Mouse (Mus musculus) limb, embryonic 12.5 days (tissue): ENCODE data around the gene Nrxn2. TPM values are rescaled to one million over a fixed set of nuclear protein-coding genes. Genes with fewer than 3 reads are reported as not detected.

Experiments
- ATAC-seq: fragments of 200-750 bp; cut with Nextera tagmentation; 2 replicates; pipeline ENCODE4 v1.8.0; 2017; ENCODE audit warnings: low read depth, moderate TSS enrichment; ENCODE audit not compliant: insufficient number of reproducible peaks, insufficient read depth, low FRiP score, low TSS enrichment
- H3K27ac ChIP-seq: fragments of 300-500 bp; sonication (generic); 2 replicates; pipeline ENCODE4 v1.5.1; 2016; ENCODE audit warnings: mild to moderate bottlenecking, moderate library complexity
- H3K27me3 ChIP-seq: fragments of 300-500 bp; sonication (generic); 2 replicates; pipeline ENCODE4 v1.6.1; 2016; ENCODE audit warnings: mild to moderate bottlenecking, moderate library complexity
- H3K36me3 ChIP-seq: fragments of 300-500 bp; sonication (generic); 2 replicates; pipeline ENCODE4 v1.6.1; 2016; ENCODE audit warnings: mild to moderate bottlenecking, moderate library complexity
- H3K4me1 ChIP-seq: fragments of 300-500 bp; sonication (generic); replicated peaks from 2 replicates; pipeline ENCODE4 v1.6.1; 2016
- H3K4me2 ChIP-seq: fragments of 300-500 bp; sonication (generic); 2 replicates; pipeline ENCODE4 v1.6.1; 2016; ENCODE audit warnings: mild to moderate bottlenecking, moderate library complexity
- H3K4me3 ChIP-seq: fragments of 300-500 bp; sonication (generic); replicated peaks from 2 replicates; pipeline ENCODE4 v1.5.1; 2016; ENCODE audit warnings: mild to moderate bottlenecking
- H3K9ac ChIP-seq: fragments of 300-500 bp; sonication (generic); replicated peaks from 2 replicates; pipeline ENCODE4 v1.6.1; 2016; ENCODE audit warnings: mild to moderate bottlenecking, moderate library complexity
- H3K9me3 ChIP-seq: fragments of 300-500 bp; sonication (generic); 2 replicates; pipeline ENCODE4 v1.6.1; 2016; ENCODE audit warnings: mild to moderate bottlenecking, moderate library complexity
- WGBS: fragments of 180-500 bp; shearing (Covaris S2); methylation state at CpG from one replicate; pipeline ENCODE4 v1.1.7; 2016; 5-methylcytosine and 5-hydroxymethylcytosine counted together
- microRNA-seq: library from miRNA; unstranded; fragments of <30 nt; microRNA quantifications from one replicate; pipeline ENCODE4, GENCODE M21; 2017
- polyA plus RNA-seq: library from polyadenylated mRNA; unstranded; fragments of >200 nt; fragmentation: Nextera tagmentation; extraction: Ambion mirVana; gene quantifications from 2 replicates; pipeline ENCODE4 v1.2.1, GENCODE M21; 2016

Gene Nrxn2
- polyA plus RNA-seq, 1 experiment from 2014 or later: 2.4 TPM

- WGBS: 78% methylated on average over 6 of the region's 6 CpGs
- ATAC-seq: no peak
- Histone ChIP-seq H3K27me3 (0 out of 2 replicates have a peak, but pooled peaks cover 5% of the 10 kb centered on the region), H3K4me2 (no peak overlapping the region), H3K4me3 (no peak overlapping the region), H3K9me3 (no peaks in the 10 kb centered on the region), H3K36me3 (no peaks in the 10 kb centered on the region), H3K4me1 (no peaks in the 10 kb centered on the region), H3K9ac (no peak overlapping the region), H3K27ac (no peak overlapping the region)
These were observed 146.6 kb downstream of the Nrxn2 start for GRCm38 (mm10) chr19:6565136-6565535.

GRCm38 (mm10) chr19:6566450-6566849 is 147.9 kb downstream of the Nrxn2 start:
- H3K4me1 ChIP-seq: no peaks in the 10 kb centered on the region
- H3K9me3 ChIP-seq: no peaks in the 10 kb centered on the region
- 82% methylated on average over 2 of the region's 2 CpGs for WGBS
- 0 out of 2 replicates have a peak, but pooled peaks cover 5% of the 10 kb centered on the region for H3K27me3 ChIP-seq
- H3K9ac ChIP-seq: no peak overlapping the region
- no peak overlapping the region for H3K27ac ChIP-seq
- H3K36me3 ChIP-seq: no peaks in the 10 kb centered on the region
- no peak overlapping the region for H3K4me3 ChIP-seq
- no peak overlapping the region for H3K4me2 ChIP-seq
- no peak for ATAC-seq

GRCm38 (mm10) chr19:6569021-6569420 is 150.5 kb downstream of the Nrxn2 start:
- H3K27me3 ChIP-seq: peaks cover 12% of the 10 kb centered on the region; the same call in 1 of the 2 replicates

GRCm38 (mm10) chr19:6569561-6569960 is 151.0 kb downstream of the Nrxn2 start:
- no peaks in the 10 kb centered on the region for H3K9me3 ChIP-seq
- H3K36me3 ChIP-seq: no peaks in the 10 kb centered on the region
- no peaks in the 10 kb centered on the region for H3K4me1 ChIP-seq
- H3K27ac ChIP-seq: no peak overlapping the region
- H3K9ac ChIP-seq: no peak overlapping the region
- peaks cover 16% of the 10 kb centered on the region; the same call in 1 of the 2 replicates for H3K27me3 ChIP-seq
- H3K4me3 ChIP-seq: no peak overlapping the region
- 33% methylated on average over 5 of the region's 5 CpGs for WGBS
- no peak for ATAC-seq
- H3K4me2 ChIP-seq: no peak overlapping the region

More at GRCm38 (mm10) chr19:6569021-6569420, 150.5 kb downstream of the Nrxn2 start:
- no peak overlapping the region for H3K4me3 ChIP-seq
- 80% methylated on average over 5 of the region's 5 CpGs for WGBS
- no peak overlapping the region for H3K27ac ChIP-seq
- no peaks in the 10 kb centered on the region for H3K4me1 ChIP-seq
- H3K36me3 ChIP-seq: no peaks in the 10 kb centered on the region
- ATAC-seq: 0 out of 2 replicates have a peak, but pooled peaks have one; percentile 24
- H3K9ac ChIP-seq: no peak overlapping the region
- H3K4me2 ChIP-seq: no peak overlapping the region
- H3K9me3 ChIP-seq: no peaks in the 10 kb centered on the region

GRCm38 (mm10) chr19:6571476-6571875 is 152.9 kb downstream of the Nrxn2 start:
- Histone ChIP-seq H3K4me2 (no peak overlapping the region), H3K9me3 (no peaks in the 10 kb centered on the region), H3K4me3 (no peak overlapping the region), H3K9ac (no peak overlapping the region), H3K36me3 (no peaks in the 10 kb centered on the region), H3K27me3 (peaks cover 29% of the 10 kb centered on the region), H3K4me1 (no peaks in the 10 kb centered on the region), H3K27ac (no peak overlapping the region)
- WGBS: 84% methylated on average over 5 of the region's 5 CpGs
- ATAC-seq: no peak

GRCm38 (mm10) chr19:6572001-6572400 is 153.5 kb downstream of the Nrxn2 start:
- peaks cover 4% of the 10 kb centered on the region; the same call in 1 of the 2 replicates for H3K4me1 ChIP-seq
- ATAC-seq: no peak
- no peaks in the 10 kb centered on the region for H3K36me3 ChIP-seq
- WGBS: 32% methylated on average over 4 of the region's 4 CpGs
- H3K27me3 ChIP-seq: peaks cover 33% of the 10 kb centered on the region
- H3K4me3 ChIP-seq: no peak overlapping the region
- no peak overlapping the region for H3K27ac ChIP-seq
- no peaks in the 10 kb centered on the region for H3K9me3 ChIP-seq
- no peak overlapping the region for H3K9ac ChIP-seq
- no peak overlapping the region for H3K4me2 ChIP-seq

Small RNA genes within 50 kb of the gene (microRNA-seq; reads per million reads assigned to microRNA genes)
- not detected for gene Gm26460

Other genes with a start within 250 kb of the Nrxn2 start
- not detected in 2 replicates for gene Majin, start 234.3 kb upstream of the Nrxn2 start, polyA plus RNA-seq
- 2.0 and 2.4 TPM in 2 replicates for gene Gpha2, start 192.4 kb upstream of the Nrxn2 start, polyA plus RNA-seq
- gene Ppp2r5b, start 182.9 kb upstream of the Nrxn2 start, polyA plus RNA-seq: 22.7 and 23.7 TPM in 2 replicates
- gene Atg2a, start 177.1 kb upstream of the Nrxn2 start, polyA plus RNA-seq: 11.1 and 11.2 TPM in 2 replicates
- 71.5 and 71.6 TPM in 2 replicates for gene Ehd1, start 142.0 kb upstream of the Nrxn2 start, polyA plus RNA-seq
- gene Cdc42bpg, start 112.3 kb upstream of the Nrxn2 start, polyA plus RNA-seq: 0.69 and 0.96 TPM in 2 replicates
- gene Men1, start 83.8 kb upstream of the Nrxn2 start, polyA plus RNA-seq: 103 and 107 TPM in 2 replicates
- 13.5 and 13.6 TPM in 2 replicates for gene Map4k2, start 77.6 kb upstream of the Nrxn2 start, polyA plus RNA-seq
- 164 and 171 TPM in 2 replicates for gene Sf1, start 55.0 kb upstream of the Nrxn2 start, polyA plus RNA-seq
- 6.3 and 6.5 TPM in 2 replicates for gene Pygm, start 34.3 kb upstream of the Nrxn2 start, polyA plus RNA-seq
- 16.3 and 16.8 TPM in 2 replicates for gene Rasgrp2, start 19.4 kb upstream of the Nrxn2 start, polyA plus RNA-seq
- not detected in 2 replicates for gene Slc22a12, start 124.3 kb downstream of the Nrxn2 start, polyA plus RNA-seq